Mouse (Mus musculus) hindbrain, embryonic 15.5 days (tissue): ENCODE data around the gene Dennd1a. TPM values are rescaled to one million over a fixed set of nuclear protein-coding genes. Genes with fewer than 3 reads are reported as not detected.

ENCODE experiments used
- ATAC-seq: fragments of 200-750 bp; cut with Nextera tagmentation; 2 replicates; pipeline ENCODE4 v1.8.0; 2017; ENCODE audit warnings: low read depth, moderate number of reproducible peaks, moderate TSS enrichment; ENCODE audit not compliant: low FRiP score
- H3K27ac ChIP-seq: fragments of 300-500 bp; sonication (generic); replicated peaks from 2 replicates; pipeline ENCODE4 v1.5.1; 2015; ENCODE audit warnings: mild to moderate bottlenecking, inconsistent platforms
- H3K27me3 ChIP-seq: fragments of 300-500 bp; sonication (generic); 2 replicates; pipeline ENCODE4 v1.6.1; 2015; ENCODE audit warnings: control low read depth, inconsistent platforms
- H3K36me3 ChIP-seq: fragments of 300-500 bp; sonication (generic); 2 replicates; pipeline ENCODE4 v1.6.1; 2015; ENCODE audit warnings: control low read depth, inconsistent platforms
- H3K4me1 ChIP-seq: fragments of 300-500 bp; sonication (generic); replicated peaks from 2 replicates; pipeline ENCODE4 v1.6.1; 2015; ENCODE audit warnings: control low read depth, inconsistent platforms
- H3K4me2 ChIP-seq: fragments of 300-500 bp; sonication (generic); 2 replicates; pipeline ENCODE4 v1.6.1; 2015; ENCODE audit warnings: moderate library complexity, mild to moderate bottlenecking, inconsistent platforms
- H3K4me3 ChIP-seq: fragments of 300-500 bp; sonication (generic); 2 replicates; pipeline ENCODE4 v1.5.1; 2015; ENCODE audit warnings: mild to moderate bottlenecking, inconsistent platforms
- H3K9ac ChIP-seq: fragments of 300-500 bp; sonication (generic); 2 replicates; pipeline ENCODE4 v1.6.1; 2015; ENCODE audit warnings: inconsistent platforms
- H3K9me3 ChIP-seq: fragments of 300-500 bp; sonication (generic); 2 replicates; pipeline ENCODE4 v1.6.1; 2016; ENCODE audit warnings: control low read depth, inconsistent platforms
- WGBS: fragments of 180-500 bp; shearing (Covaris S2); methylation state at CpG from one replicate; pipeline ENCODE4 v1.1.7; 2015; 5-methylcytosine and 5-hydroxymethylcytosine counted together
- polyA plus RNA-seq: library from polyadenylated mRNA; unstranded; fragments of >200 nt; fragmentation: Nextera tagmentation; extraction: Ambion mirVana; gene quantifications from 2 replicates; pipeline ENCODE4 v1.2.1, GENCODE M21; 2015

Gene Dennd1a
- polyA plus RNA-seq, 1 experiment from 2014 or later, result 23.0 TPM

DNA sequence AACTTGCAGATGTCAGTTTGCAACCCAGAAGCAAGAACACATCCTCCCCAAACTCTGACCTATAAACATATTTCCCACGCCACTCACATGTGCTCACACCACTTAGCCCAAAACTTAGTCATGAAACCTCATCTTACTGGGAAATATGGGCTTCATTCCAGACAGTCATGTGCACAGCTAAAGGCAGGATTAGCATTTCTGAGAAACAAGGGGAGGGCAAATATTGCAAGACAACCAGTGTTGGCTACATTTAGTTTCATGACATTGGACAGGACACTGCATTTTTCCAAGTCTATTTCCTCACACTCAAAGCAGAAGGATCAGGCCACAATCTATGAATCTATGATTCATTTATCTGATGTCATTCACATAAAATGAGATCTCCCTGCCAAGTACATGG is 4.3 kb upstream of the Dennd1a start:
- Histone ChIP-seq H3K27ac (no peak overlapping the region), H3K27me3 (0 out of 2 replicates have a peak, but pooled peaks cover 3% of the 10 kb centered on the region), H3K36me3 (no peaks in the 10 kb centered on the region), H3K9me3 (no peaks in the 10 kb centered on the region), H3K9ac (no peak overlapping the region), H3K4me3 (no peak overlapping the region), H3K4me1 (peaks cover 6% of the 10 kb centered on the region), H3K4me2 (no peak overlapping the region)
- WGBS, result 89% methylated on average over 1 of the region's 1 CpGs
- ATAC-seq, result no peak

DNA sequence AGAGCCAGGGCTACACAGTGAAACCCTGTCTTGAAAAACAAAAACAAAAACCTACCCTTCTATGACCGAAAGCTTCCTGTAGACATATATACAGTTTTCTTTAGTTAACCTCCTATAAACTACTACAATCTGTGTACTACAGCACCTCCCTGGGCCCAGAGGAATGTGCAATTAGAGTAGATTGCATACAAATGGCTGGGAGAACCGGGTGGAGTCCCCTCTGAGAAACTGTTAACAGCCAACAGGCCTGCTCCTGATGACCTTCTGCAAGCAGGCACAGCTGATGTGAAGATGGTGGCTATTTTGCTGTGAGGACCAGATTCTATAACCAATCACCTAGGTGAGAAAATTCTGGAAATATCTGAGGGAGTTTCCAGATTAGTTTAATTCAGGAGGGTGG is 1.0 kb upstream of the Dennd1a start:
- no peak overlapping the region for H3K4me2 ChIP-seq
- no peak overlapping the region for H3K9ac ChIP-seq
- H3K4me1 ChIP-seq, result peaks cover 20% of the 10 kb centered on the region
- no peaks in the 10 kb centered on the region for H3K36me3 ChIP-seq
- H3K27me3 ChIP-seq, result 0 out of 2 replicates have a peak, but pooled peaks cover 3% of the 10 kb centered on the region
- WGBS, result 62% methylated on average over 2 of the region's 2 CpGs
- no peak overlapping the region for H3K4me3 ChIP-seq
- no peak overlapping the region for H3K27ac ChIP-seq
- ATAC-seq, result no peak
- no peaks in the 10 kb centered on the region for H3K9me3 ChIP-seq

DNA sequence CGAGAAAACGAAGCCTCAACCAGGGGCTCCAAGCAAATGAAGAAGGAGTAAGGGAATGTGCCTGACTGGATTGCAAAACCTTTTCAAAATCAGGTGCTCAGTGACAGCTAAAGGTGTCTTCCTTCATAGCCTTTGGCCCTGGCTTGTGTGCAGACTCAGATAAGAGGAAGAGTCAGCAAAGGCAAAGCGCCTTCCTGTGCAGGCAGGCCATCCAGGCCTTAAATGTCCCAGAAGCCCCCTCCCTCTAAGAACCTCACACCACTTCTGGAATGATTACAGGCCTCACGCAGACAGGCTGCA is 807 bp downstream of the Dennd1a start:
- H3K4me1 ChIP-seq, result peaks cover 20% of the 10 kb centered on the region
- no peaks in the 10 kb centered on the region for H3K9me3 ChIP-seq
- H3K4me2 ChIP-seq, result peak overlapping the region; percentile 60
- 18% methylated on average over 4 of the region's 4 CpGs for WGBS
- ATAC-seq, result peak; percentile 13; the same call in 1 of the 2 replicates
- peak overlapping the region; percentile 88 for H3K27ac ChIP-seq
- H3K36me3 ChIP-seq, result no peaks in the 10 kb centered on the region
- 0 out of 2 replicates have a peak, but pooled peaks cover 3% of the 10 kb centered on the region for H3K27me3 ChIP-seq
- peak overlapping the region; percentile 82 for H3K9ac ChIP-seq
- H3K4me3 ChIP-seq, result peak overlapping the region; percentile 98

DNA sequence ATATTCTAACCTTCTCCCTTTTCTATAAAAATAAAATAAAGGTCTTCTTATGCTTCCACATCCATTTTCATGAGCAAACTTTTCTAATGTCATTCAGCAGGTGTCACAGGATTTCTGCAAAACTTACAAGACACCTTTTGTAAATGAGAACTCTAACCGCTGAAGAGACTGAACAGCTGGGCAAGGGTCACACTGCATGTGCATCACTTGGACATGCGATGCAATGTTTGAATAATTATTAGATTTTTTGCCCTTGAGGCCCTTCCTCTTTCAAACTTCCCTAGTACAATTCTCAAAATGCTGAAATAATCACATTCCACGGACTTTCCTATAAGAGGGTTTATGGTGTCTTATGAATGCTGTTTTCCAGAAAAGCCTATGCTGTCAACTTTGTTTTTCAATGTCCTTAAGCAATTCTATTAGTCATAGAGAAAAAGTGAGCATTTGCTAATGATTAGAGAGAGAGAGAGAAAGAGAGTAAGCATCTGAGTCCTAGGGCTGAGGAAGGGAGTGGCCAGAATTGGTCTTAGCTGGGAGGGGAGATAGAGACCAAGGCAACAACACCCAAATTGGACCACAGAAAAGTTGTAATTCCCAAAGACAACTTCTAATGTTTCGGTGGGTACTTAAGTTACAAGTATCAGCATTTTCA is 1.3 kb downstream of the Dennd1a start:
- H3K4me3 ChIP-seq, result peak overlapping the region; percentile 98
- WGBS, result 66% methylated on average over 4 of the region's 4 CpGs
- peak overlapping the region; percentile 60 for H3K4me2 ChIP-seq
- H3K9me3 ChIP-seq, result no peaks in the 10 kb centered on the region
- H3K27ac ChIP-seq, result no peak overlapping the region
- ATAC-seq, result no peak
- 0 out of 2 replicates have a peak, but pooled peaks cover 3% of the 10 kb centered on the region for H3K27me3 ChIP-seq
- H3K9ac ChIP-seq, result peak overlapping the region; percentile 82
- H3K36me3 ChIP-seq, result no peaks in the 10 kb centered on the region
- peaks cover 20% of the 10 kb centered on the region for H3K4me1 ChIP-seq

DNA sequence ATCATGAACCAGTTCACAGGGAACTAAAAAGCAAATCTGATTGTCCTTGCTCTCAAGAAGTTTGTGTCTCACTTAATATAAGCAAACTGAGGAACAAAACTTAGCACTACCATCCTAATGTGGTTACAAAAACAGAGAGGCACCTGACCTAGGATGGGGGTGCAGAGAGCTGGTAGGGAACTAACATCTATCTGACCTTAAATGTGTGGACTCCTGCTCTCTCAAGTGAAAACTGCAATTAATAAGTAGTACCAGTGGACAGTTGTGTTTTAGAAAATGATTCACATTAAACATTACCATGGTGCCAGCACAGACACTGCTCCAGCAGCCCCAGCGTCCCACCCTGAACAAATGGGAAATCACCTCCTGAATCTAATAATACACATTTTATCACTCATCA is 3.2 kb downstream of the Dennd1a start:
- no peaks in the 10 kb centered on the region for H3K9me3 ChIP-seq
- no peak for ATAC-seq
- H3K4me3 ChIP-seq, result no peak overlapping the region
- WGBS, result 86% methylated on average over 1 of the region's 1 CpGs
- H3K27me3 ChIP-seq, result 0 out of 2 replicates have a peak, but pooled peaks cover 3% of the 10 kb centered on the region
- H3K9ac ChIP-seq, result no peak overlapping the region
- H3K36me3 ChIP-seq, result no peaks in the 10 kb centered on the region
- peaks cover 20% of the 10 kb centered on the region for H3K4me1 ChIP-seq
- H3K4me2 ChIP-seq, result no peak overlapping the region
- no peak overlapping the region for H3K27ac ChIP-seq

GRCm38 (mm10) chr2:38280376-38280775 is 6.8 kb downstream of the Dennd1a start:
- H3K27ac ChIP-seq, result no peak overlapping the region
- H3K9me3 ChIP-seq, result no peaks in the 10 kb centered on the region
- no peak overlapping the region for H3K4me3 ChIP-seq
- no peak overlapping the region for H3K9ac ChIP-seq
- H3K36me3 ChIP-seq, result no peaks in the 10 kb centered on the region
- H3K27me3 ChIP-seq, result no peaks in the 10 kb centered on the region
- no peak overlapping the region for H3K4me2 ChIP-seq
- ATAC-seq, result no peak
- H3K4me1 ChIP-seq, result peaks cover 2% of the 10 kb centered on the region

DNA sequence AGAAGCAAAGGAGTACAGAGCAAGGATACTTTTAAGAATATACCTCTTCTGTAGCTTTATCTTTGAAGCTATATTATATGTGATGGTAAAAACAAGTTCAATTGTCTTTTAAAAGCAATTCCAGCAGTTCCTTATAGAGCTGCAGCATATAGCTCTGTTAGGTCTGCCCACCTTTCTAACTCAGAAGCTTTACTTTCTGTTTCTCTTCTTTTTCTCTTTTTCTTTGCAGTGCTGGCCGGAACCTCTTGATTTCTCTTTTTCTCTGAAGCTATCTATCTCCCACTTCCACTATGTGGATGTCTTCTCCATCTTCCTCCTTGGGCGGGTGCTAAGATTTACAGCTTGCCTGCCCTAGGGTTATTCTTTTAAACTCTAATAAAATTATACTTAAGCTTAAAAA is 12.2 kb downstream of the Dennd1a start:
- Histone ChIP-seq H3K4me2 (no peak overlapping the region), H3K36me3 (no peaks in the 10 kb centered on the region), H3K27ac (no peak overlapping the region), H3K4me1 (no peaks in the 10 kb centered on the region), H3K4me3 (no peak overlapping the region), H3K27me3 (no peaks in the 10 kb centered on the region), H3K9ac (no peak overlapping the region), H3K9me3 (no peaks in the 10 kb centered on the region)
- no peak for ATAC-seq
- WGBS, result 92% methylated on average over 2 of the region's 2 CpGs

DNA sequence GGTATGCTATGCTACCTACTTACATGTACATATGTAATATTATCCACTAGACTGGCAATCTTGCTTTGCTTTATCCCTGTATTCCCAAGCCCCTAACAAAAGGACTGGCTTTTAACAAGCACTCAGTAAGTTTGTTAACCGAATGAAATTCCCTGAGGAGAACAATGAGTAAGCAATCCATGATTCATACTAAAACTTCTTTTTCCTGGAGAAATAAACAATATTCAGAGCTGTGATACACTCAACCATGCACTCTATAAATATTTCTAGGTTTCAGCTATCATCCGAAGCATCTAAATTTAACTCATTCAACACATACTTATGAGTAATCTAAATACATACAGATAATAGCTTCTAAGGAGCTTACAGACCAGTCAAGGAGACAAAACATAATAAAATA is 23.5 kb downstream of the Dennd1a start:
- H3K27me3 ChIP-seq, result no peaks in the 10 kb centered on the region
- H3K27ac ChIP-seq, result no peak overlapping the region
- H3K4me1 ChIP-seq, result no peaks in the 10 kb centered on the region
- no peaks in the 10 kb centered on the region for H3K36me3 ChIP-seq
- H3K9ac ChIP-seq, result no peak overlapping the region
- H3K4me3 ChIP-seq, result no peak overlapping the region
- H3K4me2 ChIP-seq, result no peak overlapping the region
- WGBS, result 74% methylated on average over 2 of the region's 2 CpGs
- no peak for ATAC-seq
- H3K9me3 ChIP-seq, result no peaks in the 10 kb centered on the region

- Histone ChIP-seq H3K27ac (no peak overlapping the region), H3K4me1 (no peaks in the 10 kb centered on the region), H3K4me2 (no peak overlapping the region), H3K27me3 (no peaks in the 10 kb centered on the region), H3K9ac (no peak overlapping the region), H3K9me3 (no peaks in the 10 kb centered on the region), H3K4me3 (no peak overlapping the region), H3K36me3 (no peaks in the 10 kb centered on the region)
- no peak for ATAC-seq
Measured at GRCm38 (mm10) chr2:38259052-38259451, 28.1 kb downstream of the Dennd1a start.

- no peaks in the 10 kb centered on the region for H3K4me1 ChIP-seq
- H3K36me3 ChIP-seq, result no peaks in the 10 kb centered on the region
- 93% methylated on average over 1 of the region's 1 CpGs for WGBS
- no peak overlapping the region for H3K27ac ChIP-seq
- no peak overlapping the region for H3K4me3 ChIP-seq
- H3K9ac ChIP-seq, result no peak overlapping the region
- no peaks in the 10 kb centered on the region for H3K9me3 ChIP-seq
- no peaks in the 10 kb centered on the region for H3K27me3 ChIP-seq
- ATAC-seq, result no peak
- H3K4me2 ChIP-seq, result no peak overlapping the region
Measured at GRCm38 (mm10) chr2:38237616-38238015, 49.6 kb downstream of the Dennd1a start.

GRCm38 (mm10) chr2:38235593-38235992 is 51.6 kb downstream of the Dennd1a start:
- no peak for ATAC-seq
- no peaks in the 10 kb centered on the region for H3K9me3 ChIP-seq
- H3K36me3 ChIP-seq, result no peaks in the 10 kb centered on the region
- no peak overlapping the region for H3K27ac ChIP-seq
- no peaks in the 10 kb centered on the region for H3K4me1 ChIP-seq
- no peaks in the 10 kb centered on the region for H3K27me3 ChIP-seq
- WGBS, result 96% methylated on average over 2 of the region's 2 CpGs
- no peak overlapping the region for H3K4me2 ChIP-seq
- no peak overlapping the region for H3K9ac ChIP-seq
- H3K4me3 ChIP-seq, result no peak overlapping the region

DNA sequence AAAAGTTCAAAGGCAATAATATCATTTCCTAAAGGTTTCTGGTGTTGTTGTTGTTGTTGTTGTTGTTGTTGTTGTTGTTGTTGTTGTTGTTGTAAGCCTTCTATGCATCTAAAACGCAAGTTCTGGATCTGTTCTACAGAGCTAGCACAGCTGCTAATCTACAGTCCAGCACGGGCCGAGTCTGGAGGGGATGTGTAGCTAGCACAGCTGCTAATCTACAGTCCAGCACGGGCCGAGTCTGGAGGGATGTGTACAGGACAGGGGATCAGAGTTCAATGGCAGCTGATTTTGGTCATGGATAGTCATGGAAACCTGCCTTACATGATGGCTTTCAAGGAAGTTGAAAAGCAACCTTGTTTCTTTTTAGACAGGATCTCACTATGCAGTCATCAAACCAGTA is 57.3 kb downstream of the Dennd1a start:
- Histone ChIP-seq H3K9me3 (no peaks in the 10 kb centered on the region), H3K4me3 (no peak overlapping the region), H3K4me1 (no peaks in the 10 kb centered on the region), H3K4me2 (no peak overlapping the region), H3K27me3 (peaks cover 27% of the 10 kb centered on the region), H3K9ac (no peak overlapping the region), H3K36me3 (no peaks in the 10 kb centered on the region), H3K27ac (no peak overlapping the region)
- no peak for ATAC-seq
- WGBS, result 93% methylated on average over 5 of the region's 5 CpGs

- no peak overlapping the region for H3K4me3 ChIP-seq
- H3K4me2 ChIP-seq, result no peak overlapping the region
- no peak overlapping the region for H3K27ac ChIP-seq
- ATAC-seq, result no peak
- peaks cover 51% of the 10 kb centered on the region for H3K27me3 ChIP-seq
- H3K9ac ChIP-seq, result no peak overlapping the region
- WGBS, result 41% methylated on average over 2 of the region's 2 CpGs
- H3K36me3 ChIP-seq, result no peaks in the 10 kb centered on the region
- H3K9me3 ChIP-seq, result no peaks in the 10 kb centered on the region
- no peaks in the 10 kb centered on the region for H3K4me1 ChIP-seq
Measured at GRCm38 (mm10) chr2:38223759-38224158, 63.4 kb downstream of the Dennd1a start.
